23 mouse cellular contexts compared by ENCODE assay signal in genomic region chr13:91896476-91896875, GRCm38 (mm10). TPM values are rescaled to one million over a fixed set of nuclear protein-coding genes. Genes with fewer than 3 reads are reported as not detected.
"Had no signal": no experiment of that assay in that cellular context is flagged by ENCODE, and none has a peak within 500 bp of the region (broad histone marks: within the 10 kb centered on the region; RNA-seq: fewer than 3 reads in every experiment).

No protein-coding gene starts in this region.

- DNase-seq: kidney, postnatal 36 days; layer of hippocampus, adult 9-11 months; layer of hippocampus, postnatal 36 days; lung, embryonic 14.5 days; lung, postnatal 10 days; lung, postnatal 4 days; midbrain, embryonic 14.5 days; retina, postnatal 1 day; right cerebral cortex, postnatal 4 days; spleen, adult 18-20 months; thymus, adult 18-20 months; thymus, postnatal 14 days had no signal

- H3K36me3 ChIP-seq: limb, embryonic 15.5 days; liver, embryonic 12.5 days; midbrain, embryonic 10.5 days; neural tube, embryonic 15.5 days; stomach, embryonic 15.5 days had no signal

- ATAC-seq: liver, embryonic 12.5 days had no signal

- H3K4me3 ChIP-seq: limb, embryonic 15.5 days; liver, embryonic 12.5 days; midbrain, embryonic 10.5 days; myocyte; neural tube, embryonic 15.5 days; stomach, embryonic 15.5 days had no signal

- H3K4me1 ChIP-seq: limb, embryonic 15.5 days; liver, embryonic 12.5 days; midbrain, embryonic 10.5 days; neural tube, embryonic 15.5 days; stomach, embryonic 15.5 days had no signal

- H3K9ac ChIP-seq: limb, embryonic 15.5 days; liver, embryonic 12.5 days; lung, embryonic 14.5 days; neural tube, embryonic 15.5 days; stomach, embryonic 15.5 days had no signal

- H3K27me3 ChIP-seq: limb, embryonic 15.5 days; liver, embryonic 12.5 days; neural tube, embryonic 15.5 days; stomach, embryonic 15.5 days had no signal

- H3K27ac ChIP-seq: kidney, postnatal 0 days; limb, embryonic 15.5 days; liver, embryonic 12.5 days; midbrain, embryonic 10.5 days; neural tube, embryonic 15.5 days; stomach, embryonic 15.5 days had no signal

- H3K9me3 ChIP-seq: limb, embryonic 15.5 days; liver, embryonic 12.5 days; midbrain, embryonic 10.5 days; neural tube, embryonic 15.5 days; stomach, embryonic 15.5 days had no signal

- H3K4me2 ChIP-seq: limb, embryonic 15.5 days; liver, embryonic 12.5 days; lung, embryonic 14.5 days; neural tube, embryonic 15.5 days; stomach, embryonic 15.5 days had no signal

RNA-seq across cellular contexts. Expression of gene Ckmt2, which starts 19.8 kb away (rescaled TPM):
- total RNA-seq: left cerebral cortex, postnatal 25 days; megakaryocyte, adult 5-6 weeks had no signal
- polyA plus RNA-seq: limb, embryonic 11.5 days; liver, embryonic 12.5 days; lung, embryonic 14.5 days; midbrain, embryonic 10.5 days; midbrain, embryonic 14.5 days; neural tube, embryonic 11.5 days had no signal
